Mouse (Mus musculus) hindbrain, embryonic 14.5 days (tissue): Measurements from ENCODE around the gene AW011738. TPM values are rescaled to one million over a fixed set of nuclear protein-coding genes. Genes with fewer than 3 reads are reported as not detected.

ENCODE experiments used
- ATAC-seq: fragments of 200-750 bp; cut with Nextera tagmentation; 2 replicates; pipeline ENCODE4 v1.8.0; 2017; ENCODE audit warnings: moderate number of reproducible peaks, mild to moderate bottlenecking, moderate TSS enrichment, moderate library complexity; ENCODE audit not compliant: low FRiP score
- DNase-seq: peaks from one replicate; pipeline ENCODE4 v3.0.0-alpha.2; 2015; ENCODE audit warnings: low spot score
- H3K27ac ChIP-seq: fragments of 300-500 bp; sonication (generic); 2 replicates; pipeline ENCODE4 v1.5.1; 2014; ENCODE audit warnings: mild to moderate bottlenecking, moderate library complexity
- H3K27me3 ChIP-seq: fragments of 300-500 bp; sonication (generic); 2 replicates; pipeline ENCODE4 v1.6.1; 2014; ENCODE audit warnings: mild to moderate bottlenecking, low read length, mixed read lengths; ENCODE audit not compliant: control insufficient read depth, insufficient read depth
- H3K36me3 ChIP-seq: fragments of 300-500 bp; sonication (generic); replicated peaks from 2 replicates; pipeline ENCODE4 v1.6.1; 2014; ENCODE audit not compliant: control insufficient read depth, insufficient read depth
- H3K4me1 ChIP-seq: fragments of 300-500 bp; sonication (generic); replicated peaks from 2 replicates; pipeline ENCODE4 v1.6.1; 2014; ENCODE audit warnings: antibody characterized with exemption, low read length, mixed read lengths; ENCODE audit not compliant: control insufficient read depth, insufficient read depth
- H3K4me2 ChIP-seq: fragments of 300-500 bp; sonication (generic); replicated peaks from 2 replicates; pipeline ENCODE4 v1.6.1; 2014; ENCODE audit warnings: mild to moderate bottlenecking, moderate library complexity
- H3K4me3 ChIP-seq: fragments of 300-500 bp; sonication (generic); replicated peaks from 2 replicates; pipeline ENCODE4 v1.5.1; 2014; ENCODE audit warnings: mild to moderate bottlenecking, low read length
- H3K9ac ChIP-seq: fragments of 300-500 bp; sonication (generic); 2 replicates; pipeline ENCODE4 v1.6.1; 2014
- H3K9me3 ChIP-seq: fragments of 300-500 bp; sonication (generic); 2 replicates; pipeline ENCODE4 v1.6.1; 2016; ENCODE audit warnings: low read length; ENCODE audit not compliant: control insufficient read depth
- WGBS: fragments of 180-500 bp; shearing (Covaris S2); extraction: QIAGEN DNeasy Blood & Tissue Kit; methylation state at CpG from one replicate; pipeline ENCODE4 v1.1.7; 2014; 5-methylcytosine and 5-hydroxymethylcytosine counted together
- polyA plus RNA-seq: library from polyadenylated mRNA; unstranded; fragments of >200 nt; fragmentation: Nextera tagmentation; extraction: Ambion mirVana; gene quantifications from 2 replicates; pipeline ENCODE4 v1.2.1, GENCODE M21; 2014

Gene AW011738
- polyA plus RNA-seq, 1 experiment from 2014 or later = 0.68 TPM

DNA sequence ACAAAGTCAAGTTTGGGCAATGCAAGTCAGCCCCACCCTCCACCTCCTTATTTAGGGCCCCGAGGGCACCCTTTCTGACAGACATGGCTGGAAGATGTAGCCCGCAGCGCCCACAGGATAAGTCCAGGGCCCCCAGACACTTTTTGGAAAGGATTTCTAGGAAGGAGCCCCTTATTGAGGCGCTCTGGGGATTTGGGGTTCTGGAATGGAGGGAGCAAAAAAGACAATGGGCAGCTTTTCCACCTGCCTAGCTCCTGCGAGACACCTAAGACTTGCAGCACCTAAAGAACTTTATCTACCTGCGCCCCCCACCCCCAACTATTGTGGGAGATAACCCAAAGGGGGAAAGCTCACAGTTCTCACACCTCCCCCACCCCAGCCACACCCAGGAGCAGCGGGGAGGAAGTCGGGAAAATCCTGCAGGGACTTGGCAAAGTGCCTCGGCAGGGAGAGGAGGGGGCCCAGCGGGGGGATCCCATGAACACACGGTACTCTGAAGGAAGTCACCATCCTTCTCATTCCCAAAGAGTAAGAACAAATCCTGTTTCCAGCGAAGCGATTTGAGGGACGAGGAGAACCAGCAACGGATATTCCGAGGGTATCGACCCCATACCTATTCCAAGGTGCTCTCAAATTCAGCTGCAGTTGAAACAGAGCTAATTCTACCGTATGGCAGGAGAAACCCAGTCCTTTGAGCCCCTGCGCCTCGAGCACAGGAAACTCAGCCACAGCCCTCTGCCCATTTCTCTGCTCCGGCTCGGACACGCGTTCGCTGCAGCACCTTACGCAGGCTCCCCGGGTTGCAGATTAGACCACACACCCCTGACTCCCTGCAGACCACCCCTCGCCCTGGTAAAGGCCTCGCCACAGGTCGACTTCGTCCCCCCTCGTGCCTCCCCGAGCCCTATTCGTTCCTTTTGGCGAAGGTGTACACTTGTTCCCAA lies 6.9 kb upstream of the AW011738 start:
- H3K4me2 ChIP-seq = peak overlapping the region; percentile 97
- peak overlapping the region; percentile 91 for H3K4me3 ChIP-seq
- H3K9me3 ChIP-seq = no peaks in the 10 kb centered on the region
- no peaks in the 10 kb centered on the region for H3K27me3 ChIP-seq
- peaks cover 35% of the 10 kb centered on the region for H3K4me1 ChIP-seq
- WGBS = 3% methylated on average over 35 of the region's 35 CpGs
- H3K27ac ChIP-seq = peak overlapping the region; percentile 85
- DNase-seq = peak; percentile 68
- peaks cover 19% of the 10 kb centered on the region; the same call in 1 of the 2 replicates for H3K36me3 ChIP-seq
- H3K9ac ChIP-seq = peak overlapping the region; percentile 89
- ATAC-seq = no peak

DNA sequence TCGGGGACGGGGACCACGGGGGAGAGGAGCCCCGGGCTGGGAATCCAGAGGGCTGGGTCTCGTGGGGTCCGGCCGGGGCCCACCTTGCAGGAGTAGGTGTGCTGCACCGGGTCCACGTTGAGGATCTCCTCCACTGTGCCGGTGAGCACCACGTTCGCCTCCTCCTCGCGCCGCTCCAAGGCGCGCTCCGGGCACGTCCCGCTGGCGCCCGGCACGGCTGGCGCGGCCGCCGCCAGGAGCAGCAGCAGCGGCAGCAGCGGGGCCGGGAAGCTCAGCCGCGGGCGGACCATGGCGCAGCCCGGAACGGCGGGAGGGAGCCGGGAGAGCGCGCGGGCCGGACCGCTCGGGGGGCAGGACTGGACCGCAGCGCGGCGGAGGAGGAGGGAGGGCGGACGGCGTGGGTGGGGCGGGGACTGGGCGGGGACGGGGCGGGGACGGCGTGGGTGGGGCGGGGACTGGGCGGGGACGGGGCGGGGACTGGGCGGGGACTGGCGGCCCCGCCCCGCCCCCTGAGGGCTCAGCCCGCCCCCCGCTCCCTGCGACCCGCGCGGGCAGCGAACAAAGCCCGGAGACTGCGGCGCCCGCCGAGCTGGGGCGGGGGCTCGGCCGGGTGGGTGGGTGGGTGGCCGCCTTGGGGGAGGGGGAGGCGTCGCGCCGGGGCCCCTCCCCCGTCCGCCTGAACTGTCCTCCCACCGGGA lies 5.8 kb upstream of the AW011738 start, which contains the start of gene Agrn:
Gene Agrn, minus strand, starts transcription at position 358 of the 698 bp plus-strand sequence.
- 0 out of 2 replicates have a peak, but pooled peaks cover 8% of the 10 kb centered on the region for H3K36me3 ChIP-seq
- ATAC-seq = peak; percentile 84
- H3K27ac ChIP-seq = peak within 1 kb of the TSS; percentile 89
- peak within 1 kb of the TSS; percentile 91 for H3K4me3 ChIP-seq
- no peaks in the 10 kb centered on the region for H3K9me3 ChIP-seq
- WGBS = under 1% methylated on average over 28 of the region's 88 CpGs
- peak within 1 kb of the TSS; percentile 97 for H3K4me2 ChIP-seq
- peak; percentile 81 for DNase-seq
- H3K4me1 ChIP-seq = peaks cover 37% of the 10 kb centered on the region
- H3K9ac ChIP-seq = peak within 1 kb of the TSS; percentile 89
- no peaks in the 10 kb centered on the region; the same call in 1 of the 2 replicates for H3K27me3 ChIP-seq

DNA sequence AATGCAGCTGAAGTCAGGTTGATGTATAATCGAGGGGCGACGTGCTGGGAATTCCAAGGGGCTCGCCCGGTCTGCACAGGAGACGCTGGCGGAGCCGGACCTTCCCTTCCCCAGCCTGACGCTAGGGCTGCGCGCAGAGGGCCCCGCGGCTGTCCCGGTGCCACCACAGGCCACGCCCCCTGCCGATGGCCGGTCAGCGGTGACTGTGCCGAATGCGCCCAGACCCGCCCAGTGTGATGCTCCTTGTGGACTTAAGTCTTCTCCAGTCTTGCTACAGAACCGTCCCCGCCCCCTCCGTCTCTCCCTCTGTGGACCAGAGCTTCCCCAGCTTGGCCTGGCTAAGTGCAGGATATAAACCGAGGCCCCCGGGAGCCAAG lies 5.3 kb upstream of the AW011738 start:
- Histone ChIP-seq H3K27ac (peak overlapping the region; percentile 89), H3K27me3 (no peaks in the 10 kb centered on the region; the same call in 1 of the 2 replicates), H3K4me2 (peak overlapping the region; percentile 54), H3K4me1 (peaks cover 42% of the 10 kb centered on the region), H3K36me3 (0 out of 2 replicates have a peak, but pooled peaks cover 7% of the 10 kb centered on the region), H3K9me3 (no peaks in the 10 kb centered on the region), H3K4me3 (peak overlapping the region; percentile 91), H3K9ac (peak overlapping the region; percentile 74)
- ATAC-seq (peak; percentile 92), DNase-seq (no peak)
- WGBS = 0% methylated on average over 26 of the region's 26 CpGs

DNA sequence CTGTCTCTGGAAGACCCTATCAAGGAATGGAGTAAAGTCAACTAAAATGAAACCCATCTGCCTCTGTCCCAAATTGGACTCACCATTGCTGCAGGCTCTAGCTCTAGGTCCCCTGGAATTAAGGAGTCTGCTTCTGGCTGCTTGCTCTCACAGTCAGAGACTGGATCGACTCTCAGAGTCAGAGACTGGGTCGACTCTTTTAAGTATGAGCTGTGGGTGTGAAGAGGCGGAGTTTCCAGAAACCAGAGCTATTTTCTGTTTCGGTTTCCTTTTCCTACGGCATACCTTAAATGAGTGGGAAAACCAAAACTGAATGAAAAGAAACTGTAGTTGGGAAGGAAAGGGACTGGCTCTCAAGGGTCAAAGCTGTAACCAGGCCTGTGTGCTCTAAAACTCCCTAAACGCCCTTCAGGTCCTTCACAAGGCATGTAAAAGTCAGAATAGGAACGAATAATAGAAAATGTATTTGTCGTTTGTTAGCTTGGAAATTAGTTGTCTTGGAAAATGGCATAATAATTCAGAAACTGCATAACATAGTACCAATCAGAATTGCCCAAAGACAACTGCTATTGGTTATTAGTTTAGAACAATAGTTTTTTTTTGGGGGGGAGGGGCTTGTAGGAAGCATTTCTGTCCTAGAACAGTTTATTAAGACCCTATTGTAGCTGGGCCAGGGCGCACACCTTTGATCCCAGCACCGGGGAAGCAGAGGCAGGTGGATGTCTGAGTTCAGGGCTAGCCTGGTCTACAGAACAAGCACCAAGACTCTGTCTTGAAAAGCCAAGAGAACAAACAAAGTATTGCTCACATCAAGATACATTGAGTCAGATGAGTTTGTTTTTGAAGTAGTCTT lies 2.3 kb upstream of the AW011738 start, which contains the start of gene Isg15:
Gene Isg15, minus strand, starts transcription at position 196 of the 853 bp plus-strand sequence.
- H3K9me3 ChIP-seq = no peaks in the 10 kb centered on the region
- H3K4me3 ChIP-seq = no peak within 1 kb of the TSS
- no peaks in the 10 kb centered on the region; the same call in 1 of the 2 replicates for H3K27me3 ChIP-seq
- no peaks in the 10 kb centered on the region for H3K36me3 ChIP-seq
- ATAC-seq (no peak), DNase-seq (no peak)
- 68% methylated on average over 10 of the region's 10 CpGs for WGBS
- peaks cover 16% of the 10 kb centered on the region for H3K4me1 ChIP-seq
- no peak within 1 kb of the TSS for H3K27ac ChIP-seq
- H3K9ac ChIP-seq = no peak within 1 kb of the TSS
- H3K4me2 ChIP-seq = no peak within 1 kb of the TSS

DNA sequence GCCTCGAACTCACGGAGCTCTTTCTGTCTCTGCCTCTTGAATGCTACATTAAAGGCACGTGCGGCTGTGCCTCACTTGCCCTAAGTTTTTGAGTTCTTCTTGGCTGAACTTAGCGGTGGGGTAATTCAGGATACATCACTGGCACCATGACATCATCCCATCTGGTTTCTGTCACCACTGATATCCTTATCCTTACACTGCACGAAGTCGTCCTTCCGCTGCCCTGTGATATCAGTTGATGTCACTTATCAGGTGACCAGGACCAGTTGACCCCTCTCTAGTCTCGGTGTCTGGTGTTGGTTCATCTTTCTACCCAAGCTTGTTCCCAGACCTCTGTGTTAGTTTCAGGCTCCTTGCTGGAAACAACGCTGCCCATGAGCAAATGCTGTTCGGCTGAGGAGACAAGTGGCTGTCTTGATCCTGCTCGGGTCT lies 626 bp upstream of the AW011738 start:
- Histone ChIP-seq H3K36me3 (no peaks in the 10 kb centered on the region), H3K4me3 (peak overlapping the region; percentile 44), H3K27ac (peak overlapping the region; percentile 55), H3K4me2 (peak overlapping the region; percentile 75), H3K27me3 (no peaks in the 10 kb centered on the region; the same call in 1 of the 2 replicates), H3K9ac (peak overlapping the region; percentile 52), H3K9me3 (no peaks in the 10 kb centered on the region), H3K4me1 (peaks cover 8% of the 10 kb centered on the region; the same call in 1 of the 2 replicates)
- 46% methylated on average over 12 of the region's 12 CpGs for whole genome bisulfite sequencing
- ATAC-seq (no peak), DNase-seq (no peak)

DNA sequence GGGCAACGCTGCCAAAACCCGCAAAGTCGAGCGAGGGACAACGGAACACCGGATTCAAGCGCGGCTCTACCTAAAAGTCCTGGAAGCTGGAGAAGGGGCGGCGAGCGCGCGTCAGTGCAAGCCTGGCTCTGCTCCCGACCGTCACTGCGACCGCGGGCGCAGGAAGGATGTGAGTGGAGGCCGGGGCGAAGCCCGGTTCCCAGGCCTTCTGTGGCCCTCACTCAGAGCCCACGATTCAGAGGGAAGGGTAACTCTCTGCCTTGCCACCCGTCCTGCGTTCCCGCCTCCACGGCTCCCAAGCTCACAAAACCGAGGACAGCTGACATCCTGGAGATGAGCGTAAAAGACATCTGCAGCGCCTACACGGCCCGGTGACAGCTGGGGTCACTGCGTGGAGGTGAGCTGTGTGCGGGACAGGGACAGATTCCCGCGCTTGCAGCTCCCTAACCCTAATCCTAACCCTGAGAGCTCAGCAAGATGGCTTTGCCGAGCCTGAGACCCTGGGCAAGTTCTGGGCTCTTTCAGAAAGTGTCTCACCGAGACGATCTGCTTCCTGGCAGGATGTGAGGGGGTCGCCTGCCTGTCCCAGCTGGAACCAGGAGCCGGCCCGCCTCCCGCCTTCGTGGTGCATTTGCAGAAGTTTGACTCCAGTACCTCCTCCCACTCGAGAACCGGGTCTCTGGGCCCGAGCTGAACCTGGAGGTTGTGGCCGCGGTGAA lies 468 bp downstream of the AW011738 start:
- peak overlapping the region; percentile 47 for H3K27ac ChIP-seq
- H3K27me3 ChIP-seq = no peaks in the 10 kb centered on the region; the same call in 1 of the 2 replicates
- peak overlapping the region; percentile 52 for H3K9ac ChIP-seq
- no peaks in the 10 kb centered on the region for H3K36me3 ChIP-seq
- ATAC-seq = peak; percentile 49
- H3K4me2 ChIP-seq = peak overlapping the region; percentile 75
- H3K9me3 ChIP-seq = no peaks in the 10 kb centered on the region
- peak overlapping the region; percentile 44 for H3K4me3 ChIP-seq
- peaks cover 8% of the 10 kb centered on the region; the same call in 1 of the 2 replicates for H3K4me1 ChIP-seq
- no peak for DNase-seq
- under 1% methylated on average over 45 of the region's 49 CpGs for WGBS

DNA sequence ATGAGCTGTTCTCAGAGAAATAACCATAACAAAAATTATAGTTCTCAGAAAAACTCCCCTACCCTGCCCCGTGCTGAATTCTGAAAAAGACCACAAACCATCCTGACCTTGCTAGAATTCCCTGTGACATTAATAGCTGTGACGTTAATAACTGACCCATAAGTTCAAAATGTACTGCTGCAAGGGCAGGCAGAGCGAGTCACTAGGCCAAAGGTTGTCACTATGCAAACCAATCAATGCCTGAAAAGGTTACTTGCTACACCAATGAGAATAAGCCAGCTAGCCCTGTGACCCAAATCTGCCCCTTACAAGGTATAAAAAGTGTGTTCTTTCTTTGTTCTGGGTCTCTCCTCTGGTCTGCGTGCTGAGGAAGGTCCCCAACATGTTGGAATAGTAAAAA lies 5.8 kb downstream of the AW011738 start:
- Histone ChIP-seq H3K27ac (no peak overlapping the region), H3K9ac (no peak overlapping the region), H3K36me3 (no peaks in the 10 kb centered on the region), H3K4me2 (no peak overlapping the region), H3K4me1 (no peaks in the 10 kb centered on the region), H3K4me3 (no peak overlapping the region), H3K9me3 (no peaks in the 10 kb centered on the region), H3K27me3 (no peaks in the 10 kb centered on the region)
- ATAC-seq (no peak), DNase-seq (no peak)
- WGBS = 94% methylated on average over 4 of the region's 4 CpGs

DNA sequence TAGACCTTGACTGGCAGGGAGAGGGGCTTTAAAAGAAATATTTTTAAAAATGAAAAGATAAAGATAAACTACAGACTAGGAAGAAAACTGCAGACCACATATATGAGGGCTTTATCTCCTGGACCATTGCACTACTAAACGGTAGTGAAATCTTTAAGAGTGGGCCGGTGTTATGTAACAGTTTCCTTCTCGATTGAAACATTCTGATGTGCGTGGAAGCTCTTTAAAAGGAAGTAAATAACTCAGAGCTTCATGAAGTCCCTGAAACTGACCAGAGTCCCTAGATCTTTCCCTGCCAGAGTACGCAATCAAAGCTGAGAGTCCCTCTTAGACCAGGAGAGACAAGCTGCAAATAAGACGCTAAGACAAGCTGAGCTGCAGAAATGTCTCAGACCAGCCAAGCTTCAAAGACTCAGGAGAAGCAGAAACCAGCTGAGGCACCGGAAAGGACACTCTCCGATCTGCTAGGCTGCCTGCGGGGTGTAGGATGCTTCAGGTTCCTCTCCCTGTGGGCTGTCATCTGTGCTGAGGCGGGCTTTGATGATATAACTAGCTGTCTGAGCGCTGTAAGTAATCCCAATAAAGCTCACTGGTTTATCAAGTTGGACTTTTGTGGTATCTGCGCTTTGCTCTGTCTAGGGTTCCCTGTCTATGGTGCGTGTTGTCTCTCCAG lies 7.0 kb downstream of the AW011738 start:
- 82% methylated on average over 13 of the region's 13 CpGs for WGBS
- Histone ChIP-seq H3K4me3 (no peak overlapping the region), H3K27me3 (no peaks in the 10 kb centered on the region), H3K9me3 (no peaks in the 10 kb centered on the region), H3K9ac (no peak overlapping the region), H3K4me1 (no peaks in the 10 kb centered on the region), H3K4me2 (no peak overlapping the region), H3K27ac (no peak overlapping the region), H3K36me3 (no peaks in the 10 kb centered on the region)
- DNase-seq (no peak), ATAC-seq (no peak)
